Mouse (Mus musculus) c-Kit-positive CD71-positive TER-119-negative erythroid progenitor cells, embryonic 14.5 days (primary cell): ENCODE results near the gene Fry.
A peak's percentile ranks its signal among the peaks of the same experiment; 100 is the strongest.

Source experiments
- DNase-seq: peaks from one replicate; pipeline ENCODE4 v3.0.0-alpha.2; 2013; ENCODE audit warnings: low read depth

The Fry gene

DNA sequence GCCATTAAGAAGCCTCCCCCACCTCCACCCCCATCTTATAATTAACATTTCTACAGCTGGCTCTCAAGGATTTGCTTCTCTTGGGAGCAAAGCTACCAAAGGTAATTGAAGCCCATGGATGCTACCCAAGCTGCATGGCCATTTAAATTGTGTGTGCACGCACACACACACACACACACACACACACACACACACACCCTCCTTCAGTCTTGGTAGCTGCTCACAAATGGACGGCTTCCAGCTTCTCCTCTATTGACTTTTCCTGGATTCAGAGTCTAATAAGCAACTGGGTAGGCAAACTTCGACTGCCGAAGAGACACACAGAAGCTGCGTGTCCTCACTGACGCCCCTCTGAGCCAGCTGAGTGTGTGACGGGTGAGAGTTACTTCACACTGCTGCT is 11.7 kb downstream of the Fry start:
- no peak for DNase-seq

DNA sequence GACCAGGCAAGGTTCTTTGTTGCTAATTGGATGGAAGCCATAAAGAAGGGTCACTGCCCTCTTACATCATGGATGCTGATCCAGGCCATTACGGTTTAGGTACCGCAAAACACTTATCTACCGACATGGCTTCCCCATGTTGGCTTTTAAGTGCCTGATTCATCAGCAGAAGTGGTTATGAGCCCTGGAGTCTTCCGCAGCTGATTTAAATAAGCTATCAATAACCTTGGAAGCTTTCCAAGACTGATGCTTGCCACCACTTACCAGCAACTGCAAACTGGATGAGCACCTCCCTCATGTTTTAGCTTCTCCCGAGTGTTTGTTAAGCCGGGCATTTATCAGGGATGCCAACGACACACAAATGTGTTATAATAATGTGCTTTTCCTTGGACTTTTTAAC is 12.7 kb downstream of the Fry start:
- no peak for DNase-seq

DNA sequence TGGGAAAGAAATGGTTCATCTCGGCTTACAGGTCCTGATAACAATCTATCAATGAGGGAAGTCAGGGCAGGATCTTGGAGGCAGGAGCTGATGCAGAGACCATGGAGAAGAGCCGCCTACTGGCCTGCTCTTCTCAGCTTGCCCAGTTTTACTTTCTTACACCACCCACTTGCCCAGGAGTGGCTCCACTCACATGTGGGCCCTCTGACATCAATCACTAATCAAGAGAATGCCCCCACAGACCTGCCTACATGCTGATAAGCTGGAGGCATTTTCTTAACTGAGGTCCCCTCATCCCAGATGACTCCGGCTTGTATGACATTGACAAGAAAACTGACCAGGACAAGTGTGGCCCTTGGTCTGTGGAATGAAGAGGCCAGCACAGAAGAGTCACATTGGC is 16.2 kb downstream of the Fry start:
- no peak for DNase-seq

DNA sequence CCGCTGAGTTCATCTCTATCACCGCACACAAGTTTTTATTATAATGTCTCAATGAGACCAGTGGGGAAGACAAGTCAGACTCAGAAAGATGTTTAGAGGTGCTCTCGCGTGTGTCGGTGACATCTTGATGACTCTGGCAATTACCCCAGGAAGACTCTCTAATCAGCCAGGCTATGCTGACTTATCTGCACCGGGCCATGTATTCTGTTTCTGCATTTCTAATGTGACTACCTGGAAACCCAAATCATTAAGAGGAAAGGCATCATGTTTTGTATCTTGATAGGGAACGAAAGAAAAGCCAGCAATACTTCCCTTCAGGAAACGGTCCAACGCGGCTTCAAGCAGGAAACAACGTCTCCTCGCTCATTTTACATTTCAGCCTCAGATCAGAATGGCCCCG is 17.1 kb downstream of the Fry start:
- DNase-seq: peak; percentile 64

DNA sequence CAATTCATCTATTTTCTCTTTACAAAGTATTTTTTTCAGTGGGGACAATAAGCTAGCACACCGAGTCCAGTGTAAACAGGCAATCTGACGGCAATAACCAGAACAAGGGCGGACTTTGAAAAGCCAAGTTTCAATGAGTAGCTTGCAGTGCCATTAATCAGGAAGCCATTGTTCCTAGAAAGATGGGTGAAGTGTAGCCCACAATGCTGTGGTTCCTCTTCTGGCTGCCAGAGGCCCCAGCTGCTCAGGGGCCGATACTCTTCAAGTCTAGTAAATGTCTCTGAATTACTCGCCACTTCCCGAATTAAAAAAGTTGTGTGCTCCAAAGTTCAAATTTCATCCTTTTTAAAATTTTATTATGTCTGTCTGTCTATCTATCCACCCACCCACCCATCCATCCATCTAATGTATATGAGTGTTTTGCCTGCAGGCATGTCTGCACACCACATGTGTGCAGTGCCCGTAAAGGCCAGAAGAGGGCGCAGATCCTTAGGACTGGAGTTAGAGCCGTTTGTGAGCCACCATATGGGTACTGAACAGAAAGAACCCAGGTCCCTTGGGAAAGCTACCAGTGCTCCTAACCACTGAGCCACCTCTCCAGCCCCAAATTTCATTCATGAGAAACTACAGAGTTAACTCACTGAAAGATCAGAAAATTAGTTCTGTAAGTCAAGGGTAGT is 19.5 kb downstream of the Fry start:
- no peak for DNase-seq

DNA sequence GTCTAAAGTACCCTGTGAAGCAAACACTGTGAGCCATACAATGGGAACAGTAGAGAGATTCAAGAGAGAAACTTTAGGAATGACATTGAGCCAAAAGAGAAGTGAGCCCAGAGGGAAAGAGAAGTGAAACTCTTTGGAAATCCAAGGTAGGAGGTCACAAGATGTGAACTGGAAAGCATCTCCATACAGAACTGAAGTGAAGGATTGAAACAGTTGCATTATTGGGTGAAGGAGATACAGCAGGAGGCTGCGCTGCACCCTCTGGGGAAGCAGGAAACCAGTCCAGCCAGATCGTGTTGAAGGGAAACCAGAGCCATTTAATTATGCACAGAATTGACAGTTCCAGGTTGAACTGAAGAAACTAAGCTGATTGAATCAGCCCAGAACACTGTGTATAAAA is 22.1 kb downstream of the Fry start:
- no peak for DNase-seq

DNA sequence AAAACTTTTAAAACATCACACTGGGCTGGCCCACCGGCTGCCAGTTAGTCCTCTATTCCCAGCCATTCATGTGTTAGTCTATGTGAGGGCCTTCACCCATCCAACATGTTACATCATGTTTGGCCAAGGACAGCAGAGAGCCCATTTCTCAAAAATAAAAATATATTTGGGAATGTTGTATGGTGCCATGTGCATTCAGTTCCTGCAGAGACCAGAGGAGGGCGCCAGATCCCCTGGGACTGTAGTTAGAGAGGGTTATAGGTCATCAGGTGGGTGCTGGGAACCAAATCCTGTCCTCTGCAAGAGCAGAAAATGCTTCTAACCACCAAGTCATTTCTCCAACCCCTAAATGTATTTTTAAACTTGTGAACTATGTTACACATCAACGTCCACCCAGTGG is 27.5 kb downstream of the Fry start:
- no peak for DNase-seq

DNA sequence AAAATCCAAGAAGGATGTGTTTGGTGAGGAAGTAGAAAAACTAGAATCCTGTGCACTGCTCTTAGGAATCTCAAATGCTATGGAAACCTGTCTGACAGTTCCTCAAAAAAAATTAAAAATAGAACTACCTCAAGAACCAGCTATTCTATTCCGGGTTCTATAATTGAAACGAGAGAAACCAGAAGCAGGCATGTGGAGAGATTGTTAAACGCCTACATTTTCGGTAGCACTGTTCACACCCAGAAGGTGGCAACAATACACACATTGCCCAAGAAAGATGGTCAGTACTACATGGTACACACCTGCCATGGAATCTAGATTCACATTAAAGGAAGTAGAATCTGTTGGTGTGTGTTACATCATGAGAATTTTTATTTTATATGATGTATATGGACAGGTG is 28.2 kb downstream of the Fry start:
- no peak for DNase-seq

DNA sequence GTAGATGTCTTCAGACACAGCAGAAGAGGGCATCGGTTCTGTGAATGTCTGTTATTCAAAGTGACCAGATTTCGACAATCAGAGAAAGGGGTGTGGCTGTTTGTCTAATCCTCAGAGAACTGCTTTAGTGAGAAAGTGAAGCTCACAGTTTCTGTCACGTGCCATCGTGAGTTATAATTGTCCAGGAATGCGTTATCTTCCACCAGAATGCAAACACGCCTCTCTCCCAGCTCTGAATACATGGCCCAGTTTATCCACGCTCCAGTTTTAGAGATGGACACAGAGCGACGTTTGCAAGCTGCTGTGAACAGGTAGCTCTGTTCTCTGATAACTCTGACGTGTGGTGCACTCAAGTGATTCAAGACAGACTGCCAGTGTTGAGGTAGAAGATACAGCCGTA is 31.3 kb downstream of the Fry start:
- DNase-seq: no peak

DNA sequence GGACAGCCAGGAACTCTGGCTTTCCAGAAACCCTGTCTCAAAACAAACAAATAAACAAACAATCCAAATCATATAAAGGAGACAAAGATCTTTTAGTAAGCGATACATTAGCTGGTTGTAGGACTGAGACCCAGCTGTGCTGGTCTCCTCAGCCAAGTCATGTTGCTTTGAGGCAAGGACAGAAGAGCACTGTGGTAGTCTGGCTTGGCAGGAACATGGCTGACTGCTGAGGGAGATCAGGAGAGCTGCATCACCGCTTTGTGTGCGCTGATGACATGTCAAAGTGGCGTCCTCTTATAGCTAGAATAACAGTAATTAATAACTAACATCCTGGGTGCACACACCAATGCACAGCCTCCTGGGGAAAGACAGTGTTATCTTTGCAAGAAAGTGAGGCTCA is 32.5 kb downstream of the Fry start:
- DNase-seq: no peak

DNA sequence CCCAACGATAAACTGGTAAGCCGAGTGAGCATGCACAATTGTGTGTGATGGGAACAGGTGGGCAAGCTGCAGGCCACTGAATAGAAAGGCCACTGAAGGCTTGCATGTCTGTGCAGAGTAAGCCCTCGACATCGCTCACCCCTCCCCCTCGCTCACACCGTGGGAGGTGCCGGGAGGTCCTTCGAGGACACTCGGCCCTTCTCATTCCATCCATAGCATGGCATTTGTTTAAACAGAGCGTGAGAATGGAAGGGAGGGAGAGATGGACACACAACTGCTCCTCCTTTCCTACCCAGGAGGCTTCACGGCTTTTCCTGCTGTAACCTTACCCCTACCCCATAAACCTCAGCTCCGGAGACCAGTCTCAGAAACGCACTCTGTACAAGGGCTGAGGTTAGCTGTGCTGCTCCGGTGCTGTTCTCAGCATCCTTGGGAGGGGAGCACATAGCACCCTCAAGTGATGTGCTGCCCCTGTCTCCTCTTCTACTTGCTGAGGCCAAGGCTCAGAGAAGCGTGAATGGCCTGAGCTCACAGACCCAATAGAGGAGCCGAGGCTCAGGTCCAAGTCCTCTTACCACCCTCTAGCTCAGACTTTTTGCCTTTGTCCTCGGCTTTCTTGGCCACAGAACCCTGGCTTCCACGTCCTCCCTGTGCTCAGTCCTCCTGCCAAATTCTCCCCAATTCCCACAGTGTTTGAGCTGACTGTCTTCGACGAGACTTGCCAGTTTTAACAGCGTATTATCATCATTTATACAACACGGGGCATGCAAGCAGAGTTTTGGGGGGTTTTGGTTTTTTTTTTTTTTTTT is 33.8 kb downstream of the Fry start:
- DNase-seq: no peak

DNA sequence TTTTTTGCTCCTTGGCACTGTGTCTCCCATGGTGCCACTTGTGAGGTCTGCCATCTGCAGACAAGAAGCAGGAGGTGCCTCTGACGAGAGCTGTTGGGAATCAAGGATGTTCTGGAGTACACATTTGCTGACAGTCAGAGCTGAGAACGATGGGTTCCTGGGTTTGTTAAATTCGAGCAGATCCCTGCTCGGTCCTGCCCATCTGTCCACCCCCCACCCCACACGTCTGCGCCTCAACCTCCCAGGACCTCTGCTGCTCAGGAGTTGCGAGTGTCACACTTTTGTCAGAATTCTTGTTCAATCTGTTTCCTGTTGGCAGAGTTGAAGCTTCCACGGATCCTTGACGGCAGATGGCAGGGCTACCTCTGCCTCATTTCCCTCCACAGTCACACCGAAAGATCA is 34.4 kb downstream of the Fry start:
- DNase-seq: no peak

DNA sequence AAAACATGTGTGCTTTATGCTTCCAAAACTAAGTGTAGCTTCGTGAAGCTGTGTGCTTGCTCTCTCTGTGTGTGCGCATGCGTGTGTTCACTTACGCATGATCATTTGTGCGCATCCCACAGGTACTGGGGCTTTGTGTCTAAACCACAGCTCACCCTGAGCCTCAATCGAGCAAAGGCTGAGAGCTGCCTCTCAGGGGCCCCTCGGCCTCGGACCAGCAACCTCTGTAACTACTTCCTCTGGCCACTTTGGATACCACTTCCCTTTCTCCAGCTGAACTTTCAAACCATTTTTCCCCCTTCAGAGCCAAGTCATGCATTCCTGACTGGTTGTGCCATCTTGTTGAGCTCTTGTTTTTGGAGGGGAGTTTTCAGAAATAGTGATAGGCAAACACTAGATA is 36.9 kb downstream of the Fry start:
- no peak for DNase-seq

DNA sequence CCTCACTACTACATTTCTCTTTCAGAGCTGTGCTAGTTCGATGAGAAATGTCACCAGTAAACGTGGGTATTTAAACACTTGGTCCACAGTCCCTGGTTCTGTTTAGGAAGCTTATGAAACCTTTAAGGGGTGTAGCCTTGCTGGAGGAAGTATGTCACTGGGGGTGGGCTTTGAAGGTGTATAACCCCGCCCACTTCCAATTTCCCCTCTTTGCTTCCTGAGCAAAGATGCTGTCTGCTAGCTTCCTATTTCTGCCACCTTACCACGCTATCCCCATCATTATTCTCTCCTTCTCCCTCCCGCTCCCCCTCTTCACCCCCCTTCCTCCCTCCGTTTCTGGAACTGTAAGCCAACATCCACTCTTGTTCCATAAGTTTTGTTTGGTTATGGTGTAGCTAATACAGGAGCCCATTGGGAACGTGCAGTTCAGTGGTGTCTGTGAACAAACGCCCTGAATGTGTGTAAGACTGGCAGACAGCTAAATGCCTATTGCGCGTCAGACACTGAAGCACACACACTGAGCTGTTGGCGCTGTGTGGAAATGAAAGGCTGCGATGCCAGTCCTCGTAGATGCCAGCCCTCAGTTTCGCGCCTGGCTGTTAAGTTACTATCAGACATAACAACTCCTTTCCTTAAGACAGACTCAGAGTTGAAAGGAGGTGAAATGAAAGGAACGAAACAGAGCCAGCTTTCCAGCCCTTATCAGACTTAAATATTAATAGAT is 37.8 kb downstream of the Fry start:
- no peak for DNase-seq

DNA sequence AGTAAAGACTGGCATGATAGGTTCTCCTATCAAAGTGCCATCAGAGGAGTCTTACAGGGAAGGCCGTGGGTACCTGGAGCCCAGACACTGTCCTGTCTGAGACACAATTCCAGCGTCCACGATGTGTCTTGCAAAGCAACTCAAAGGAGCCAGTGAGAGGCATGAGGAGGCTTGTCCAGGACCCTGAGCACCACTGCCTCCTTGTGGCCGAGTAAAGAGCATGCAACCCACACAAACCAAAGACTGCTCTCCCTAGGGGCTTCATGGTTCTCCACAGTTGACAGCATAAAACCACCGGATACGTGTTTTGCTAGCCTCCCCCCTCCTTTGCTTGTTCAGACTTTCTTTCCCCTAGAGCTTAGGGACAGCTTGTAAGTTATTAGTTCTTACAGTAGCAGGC is 39.2 kb downstream of the Fry start:
- no peak for DNase-seq

DNA sequence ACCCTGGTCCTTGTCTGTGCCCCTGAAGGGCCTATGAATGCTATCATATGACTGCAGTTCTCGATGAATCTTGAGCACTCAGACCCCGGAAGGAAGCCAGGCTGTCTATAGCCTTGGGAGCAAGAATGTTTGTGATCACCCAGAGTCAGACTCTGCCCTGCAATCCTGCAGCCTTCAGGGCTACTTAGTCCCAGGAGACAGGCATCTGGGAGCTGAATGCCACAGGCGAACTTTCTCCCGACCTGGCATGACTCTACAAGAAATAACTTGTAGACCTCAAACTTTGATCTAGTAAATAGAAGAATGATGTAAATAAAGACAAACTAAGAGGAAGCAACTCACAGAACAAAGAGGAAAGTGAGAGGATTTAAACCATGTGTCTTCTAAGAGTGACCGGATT is 40.7 kb downstream of the Fry start:
- DNase-seq: no peak

DNA sequence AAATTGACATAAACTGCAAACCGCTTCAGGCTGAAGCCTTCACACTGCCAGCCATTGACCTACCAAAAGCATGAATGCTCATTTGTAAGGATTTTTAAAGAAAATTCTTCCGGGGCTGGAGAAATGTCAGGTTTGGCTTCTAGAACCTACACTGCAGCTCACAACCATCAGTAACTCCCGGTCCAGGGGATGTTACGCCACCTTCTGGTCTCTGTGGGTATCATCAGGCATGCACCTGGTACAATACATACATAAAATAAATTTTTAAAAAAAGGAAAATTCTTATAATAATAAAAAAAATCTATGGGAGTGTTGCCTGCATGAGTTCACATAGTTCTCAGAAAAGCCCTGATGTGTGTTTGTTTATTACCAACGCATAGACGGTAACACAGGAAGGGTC is 42.7 kb downstream of the Fry start:
- no peak for DNase-seq

DNA sequence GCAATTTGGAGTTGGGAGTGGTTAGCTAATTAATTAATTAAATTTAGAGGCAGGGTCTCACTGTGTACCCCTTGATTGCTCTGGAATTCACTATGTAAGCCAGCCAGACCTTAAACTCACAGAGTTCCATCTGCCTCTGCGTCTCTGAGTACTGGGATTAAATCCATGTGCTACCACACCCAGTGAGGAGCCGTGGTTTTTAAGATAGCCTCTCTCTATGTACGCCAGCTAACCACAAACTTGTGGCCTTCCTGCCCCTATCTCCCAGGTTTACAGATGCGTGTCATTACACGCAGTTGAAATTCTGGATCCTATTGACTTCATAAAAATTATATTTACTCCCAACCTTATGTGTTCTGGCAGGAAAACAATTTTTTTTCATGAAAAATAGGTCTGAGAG is 43.5 kb downstream of the Fry start:
- DNase-seq: no peak

DNA sequence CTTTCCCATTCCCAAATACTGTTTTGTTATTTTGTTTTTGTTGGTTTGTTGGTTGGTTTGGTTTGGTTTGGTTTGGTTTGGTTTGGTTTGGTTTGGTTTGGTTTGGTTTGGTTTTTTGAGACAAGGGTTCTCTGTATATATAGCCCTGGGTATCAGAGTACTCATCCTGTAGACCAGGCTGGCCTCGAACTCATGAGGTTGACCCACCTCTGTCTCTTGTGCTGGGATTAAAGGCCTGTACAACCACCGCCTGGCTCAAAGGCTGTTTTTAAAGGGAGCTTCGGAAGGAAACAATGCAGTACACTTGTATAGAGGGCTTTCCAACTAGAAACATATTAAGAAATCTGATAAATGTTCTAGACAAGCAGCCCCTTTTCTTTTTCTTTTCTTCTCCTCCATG is 46.2 kb downstream of the Fry start:
- DNase-seq: no peak

DNA sequence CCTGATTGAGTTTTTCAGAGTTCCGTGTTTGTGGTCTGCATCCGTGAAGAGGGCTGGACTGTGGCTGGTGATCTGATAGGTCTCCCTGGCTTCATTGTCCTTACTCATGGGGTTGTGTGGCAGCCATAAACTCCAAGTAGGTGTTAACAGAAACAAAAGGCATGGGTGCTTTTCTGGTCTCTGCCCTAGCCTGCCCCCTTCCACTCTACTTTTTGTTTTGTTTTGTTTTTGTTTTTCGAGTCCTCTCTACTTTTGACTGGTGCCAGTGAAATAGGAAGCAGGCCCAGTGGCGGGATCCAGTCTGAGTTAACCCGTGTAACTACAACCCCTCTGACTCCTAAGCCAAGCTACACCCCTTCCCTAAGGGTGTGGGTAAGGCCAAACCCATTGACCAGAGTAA is 48.4 kb downstream of the Fry start:
- no peak for DNase-seq

DNA sequence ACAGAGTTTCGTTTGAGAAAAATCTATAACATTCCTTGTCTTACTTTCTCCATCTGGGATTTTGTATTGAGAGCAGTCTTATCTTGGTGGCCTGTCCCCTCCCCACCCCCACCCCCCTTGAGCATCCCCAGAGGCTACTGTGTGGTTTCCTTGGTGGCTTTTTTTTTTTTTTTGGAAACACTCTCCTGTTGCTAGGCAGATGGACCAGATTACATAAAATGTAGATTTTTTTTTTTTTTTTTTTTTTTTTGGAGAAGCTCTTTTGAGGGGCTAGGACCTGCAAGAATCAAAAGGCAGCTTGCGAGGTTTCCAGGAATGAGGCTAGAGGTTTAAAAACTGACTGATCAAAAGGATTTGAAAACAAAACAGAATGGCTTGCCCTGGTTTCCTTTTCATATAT is 48.8 kb downstream of the Fry start:
- no peak for DNase-seq

DNA sequence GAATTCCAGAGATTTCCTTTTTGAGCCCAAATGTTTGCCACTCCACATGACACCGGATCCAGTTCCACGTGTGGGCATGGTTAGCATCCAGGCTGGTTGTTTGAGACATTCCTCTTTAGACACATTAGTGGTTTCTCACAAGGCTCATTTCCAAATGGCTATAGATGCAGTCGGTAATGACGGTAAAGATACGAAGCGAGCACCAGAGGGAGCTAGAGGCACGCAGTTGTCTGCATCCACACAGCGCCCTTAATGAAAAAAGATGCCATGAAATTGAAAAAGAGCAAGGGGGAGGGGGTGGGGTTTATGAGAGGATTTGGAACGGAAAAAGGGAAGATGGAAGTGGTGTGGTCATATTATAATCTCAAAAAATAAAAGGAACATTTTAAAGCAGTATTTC is 50.3 kb downstream of the Fry start:
- DNase-seq: peak; percentile 40

DNA sequence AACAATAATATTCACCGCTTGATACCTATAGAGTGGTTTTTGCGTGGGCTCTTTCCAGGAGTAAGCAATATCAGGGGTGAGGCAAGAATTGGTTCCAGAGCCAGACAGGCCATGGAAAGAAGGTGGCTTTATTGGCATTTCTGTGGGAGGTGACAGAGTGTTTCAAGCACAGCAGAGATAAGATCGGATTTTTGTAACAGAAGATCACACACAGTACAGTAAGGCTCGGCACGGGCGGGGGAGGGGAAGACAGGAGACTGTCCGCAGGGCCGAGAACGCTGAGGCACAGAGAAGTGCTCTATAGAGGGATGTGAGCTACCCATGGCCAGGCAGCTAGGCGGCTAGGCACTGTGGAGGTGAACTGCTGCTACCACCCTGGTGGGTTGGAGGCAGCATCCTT is 53.1 kb downstream of the Fry start:
- DNase-seq: no peak
